Mouse (Mus musculus): ENCODE measurements around the gene Lgmn. TPM values are rescaled to one million over a fixed set of nuclear protein-coding genes. Genes with fewer than 3 reads are reported as not detected.

Lgmn gene
- polyA plus RNA-seq, 1 experiment from 2014 or later, result 65.4 TPM

GRCm38 (mm10) chr12:102424456-102424855, 15.2 kb downstream of the Lgmn start:
- H3K9me3 ChIP-seq (ENCODE audit: control insufficient read depth, low read length), result no peaks in the 10 kb centered on the region
- H3K4me1 ChIP-seq (replicated peaks; ENCODE audit: control insufficient read depth, insufficient read depth, low read length), result no peaks in the 10 kb centered on the region
- 95% methylated on average over 2 of the region's 2 CpGs for WGBS

DNA sequence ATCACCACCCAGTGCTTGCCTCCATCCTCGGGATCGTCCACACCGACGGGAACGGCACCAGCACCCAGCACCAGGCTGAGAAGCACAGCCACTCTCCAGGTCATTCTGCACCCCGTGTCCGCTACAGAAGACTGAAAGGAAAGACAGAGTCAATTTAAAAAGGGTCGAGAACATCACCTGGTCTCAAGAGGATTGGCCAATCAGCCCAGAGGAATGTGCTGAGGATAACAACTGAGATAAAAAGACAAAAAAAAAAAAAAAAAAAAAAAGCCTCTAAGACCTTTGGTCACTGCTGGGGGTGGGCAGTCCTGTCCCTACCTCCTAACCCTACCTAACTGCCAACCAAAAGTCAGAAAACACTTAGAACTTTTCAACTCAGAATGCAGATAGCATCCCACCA, 16.0 kb downstream of the Lgmn start:
- DNase-seq (ENCODE audit: low spot score), result no peak
- no peaks in the 10 kb centered on the region for H3K4me1 ChIP-seq (replicated peaks; ENCODE audit: control insufficient read depth, insufficient read depth, low read length)
- H3K4me2 ChIP-seq (replicated peaks; ENCODE audit: low read depth, low read length), result no peak overlapping the region
- H3K4me3 ChIP-seq (ENCODE audit: low read depth, low read length), result no peak overlapping the region
- no peaks in the 10 kb centered on the region for H3K36me3 ChIP-seq (ENCODE audit: control insufficient read depth, insufficient read depth, low read length)
- no peak overlapping the region for H3K27ac ChIP-seq (ENCODE audit: low read depth, low read length)
- 96% methylated on average over 8 of the region's 8 CpGs for WGBS
- H3K9me3 ChIP-seq (ENCODE audit: control insufficient read depth, low read length), result no peaks in the 10 kb centered on the region
- H3K9ac ChIP-seq (ENCODE audit: low read depth, low read length), result no peak overlapping the region
- no peak for ATAC-seq (ENCODE audit: low FRiP score)
- H3K27me3 ChIP-seq (ENCODE audit: control insufficient read depth, insufficient read depth, low read length), result no peaks in the 10 kb centered on the region

More at GRCm38 (mm10) chr12:102424456-102424855, 15.2 kb downstream of the Lgmn start:
- DNase-seq (ENCODE audit: low spot score), result no peak
- Histone ChIP-seq H3K36me3 (ENCODE audit: control insufficient read depth, insufficient read depth, low read length) (no peaks in the 10 kb centered on the region), H3K9ac (ENCODE audit: low read depth, low read length) (no peak overlapping the region), H3K27me3 (ENCODE audit: control insufficient read depth, insufficient read depth, low read length) (no peaks in the 10 kb centered on the region), H3K4me3 (ENCODE audit: low read depth, low read length) (no peak overlapping the region), H3K27ac (ENCODE audit: low read depth, low read length) (no peak overlapping the region), H3K4me2 (replicated peaks; ENCODE audit: low read depth, low read length) (no peak overlapping the region)
- ATAC-seq (ENCODE audit: low FRiP score), result no peak

GRCm38 (mm10) chr12:102422623-102423320, 16.8 kb downstream of the Lgmn start:
- H3K27ac ChIP-seq (ENCODE audit: low read depth, low read length), result no peak overlapping the region
- H3K9ac ChIP-seq (ENCODE audit: low read depth, low read length), result no peak overlapping the region
- no peak for DNase-seq (ENCODE audit: low spot score)
- H3K4me1 ChIP-seq (replicated peaks; ENCODE audit: control insufficient read depth, insufficient read depth, low read length), result no peaks in the 10 kb centered on the region
- H3K9me3 ChIP-seq (ENCODE audit: control insufficient read depth, low read length), result no peaks in the 10 kb centered on the region
- H3K36me3 ChIP-seq (ENCODE audit: control insufficient read depth, insufficient read depth, low read length), result no peaks in the 10 kb centered on the region
- ATAC-seq (ENCODE audit: low FRiP score), result no peak
- no peaks in the 10 kb centered on the region for H3K27me3 ChIP-seq (ENCODE audit: control insufficient read depth, insufficient read depth, low read length)
- no peak overlapping the region for H3K4me2 ChIP-seq (replicated peaks; ENCODE audit: low read depth, low read length)
- 92% methylated on average over 11 of the region's 11 CpGs for WGBS
- H3K4me3 ChIP-seq (ENCODE audit: low read depth, low read length), result no peak overlapping the region

DNA sequence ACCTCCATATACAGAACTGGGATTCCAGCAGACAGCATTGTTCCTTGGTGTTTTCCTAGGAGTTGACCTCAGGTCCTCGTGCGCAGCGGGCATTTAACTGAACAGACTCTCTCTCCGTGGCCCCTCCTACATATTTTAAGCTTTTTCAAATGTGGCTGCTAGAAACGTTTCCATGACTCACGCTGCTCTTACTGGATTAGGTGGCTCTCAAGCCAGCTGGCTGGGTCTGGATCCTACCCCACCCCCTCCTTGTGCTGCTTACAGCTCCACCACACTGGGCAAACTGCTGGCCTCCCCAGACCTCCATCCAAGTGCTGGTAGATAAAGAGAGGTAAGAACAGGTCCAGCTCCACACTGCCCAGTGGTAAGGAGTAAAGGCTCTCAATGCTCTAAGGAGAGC, 17.5 kb downstream of the Lgmn start:
- H3K4me3 ChIP-seq (ENCODE audit: low read depth, low read length), result no peak overlapping the region
- no peaks in the 10 kb centered on the region for H3K36me3 ChIP-seq (ENCODE audit: control insufficient read depth, insufficient read depth, low read length)
- 89% methylated on average over 6 of the region's 6 CpGs for WGBS
- no peak overlapping the region for H3K27ac ChIP-seq (ENCODE audit: low read depth, low read length)
- no peaks in the 10 kb centered on the region for H3K4me1 ChIP-seq (replicated peaks; ENCODE audit: control insufficient read depth, insufficient read depth, low read length)
- H3K9me3 ChIP-seq (ENCODE audit: control insufficient read depth, low read length), result no peaks in the 10 kb centered on the region
- no peak overlapping the region for H3K9ac ChIP-seq (ENCODE audit: low read depth, low read length)
- no peak for ATAC-seq (ENCODE audit: low FRiP score)
- H3K27me3 ChIP-seq (ENCODE audit: control insufficient read depth, insufficient read depth, low read length), result no peaks in the 10 kb centered on the region
- no peak overlapping the region for H3K4me2 ChIP-seq (replicated peaks; ENCODE audit: low read depth, low read length)
- DNase-seq (ENCODE audit: low spot score), result no peak

DNA sequence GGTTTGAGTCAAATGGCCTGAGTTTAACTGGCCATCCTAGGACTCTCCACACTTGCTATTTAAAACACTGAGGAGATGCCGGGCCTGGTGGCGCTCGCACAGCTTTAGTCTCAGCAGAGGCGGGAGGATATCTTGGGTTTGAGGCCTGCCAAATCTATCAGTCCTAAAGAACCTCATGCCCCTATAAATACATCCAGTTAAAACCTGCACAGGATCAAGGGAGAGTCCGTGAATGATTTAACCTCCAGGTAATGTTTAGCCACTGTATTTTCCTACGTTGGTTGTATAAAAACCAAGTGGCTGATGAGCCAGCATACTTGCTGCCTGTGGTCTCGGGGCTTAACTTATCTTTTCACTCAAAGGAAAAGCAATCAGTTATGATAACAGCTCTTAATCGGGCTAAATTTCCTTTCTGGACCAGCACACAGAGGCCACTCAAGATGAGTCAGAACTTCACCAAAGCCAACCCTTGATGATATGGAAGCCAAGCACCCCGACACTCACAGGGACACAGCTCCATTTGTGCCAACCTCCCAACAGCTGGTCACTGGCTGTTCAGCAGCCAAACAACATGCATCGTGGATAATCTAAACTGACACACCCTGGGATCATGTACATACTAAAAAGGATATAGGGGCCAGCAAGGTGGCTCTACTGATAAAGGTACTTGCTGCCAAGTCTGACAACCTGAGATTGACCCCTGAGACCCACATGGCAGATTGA, 19.3 kb downstream of the Lgmn start:
- H3K27ac ChIP-seq (ENCODE audit: low read depth, low read length), result no peak overlapping the region
- H3K36me3 ChIP-seq (ENCODE audit: control insufficient read depth, insufficient read depth, low read length), result no peaks in the 10 kb centered on the region
- no peaks in the 10 kb centered on the region for H3K4me1 ChIP-seq (replicated peaks; ENCODE audit: control insufficient read depth, insufficient read depth, low read length)
- DNase-seq (ENCODE audit: low spot score) (no peak), ATAC-seq (ENCODE audit: low FRiP score) (no peak)
- H3K9ac ChIP-seq (ENCODE audit: low read depth, low read length), result no peak overlapping the region
- no peaks in the 10 kb centered on the region for H3K9me3 ChIP-seq (ENCODE audit: control insufficient read depth, low read length)
- H3K4me3 ChIP-seq (ENCODE audit: low read depth, low read length), result no peak overlapping the region
- H3K27me3 ChIP-seq (ENCODE audit: control insufficient read depth, insufficient read depth, low read length), result no peaks in the 10 kb centered on the region
- WGBS, result 93% methylated on average over 10 of the region's 10 CpGs
- H3K4me2 ChIP-seq (replicated peaks; ENCODE audit: low read depth, low read length), result no peak overlapping the region

GRCm38 (mm10) chr12:102419544-102419943, 20.1 kb downstream of the Lgmn start:
- no peak for DNase-seq (ENCODE audit: low spot score)

DNA sequence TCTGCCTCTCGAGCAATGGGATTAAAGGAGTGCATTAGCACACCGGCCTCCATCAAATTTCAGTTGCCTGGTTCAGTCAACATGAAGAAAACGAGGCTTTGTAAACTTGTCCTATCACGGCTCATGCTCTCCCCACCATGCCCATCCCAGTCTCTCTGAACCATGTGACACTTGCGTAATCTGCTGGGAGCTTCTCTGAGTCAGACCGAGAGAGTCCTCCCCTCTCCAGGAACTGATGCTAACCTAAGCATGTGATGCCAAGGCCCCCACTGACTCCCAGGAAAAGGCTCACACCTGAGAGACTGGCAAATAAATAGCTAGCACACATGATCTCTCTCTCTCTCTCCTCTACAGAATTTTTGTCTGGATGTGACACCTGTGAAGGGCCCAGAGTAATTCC, 21.9 kb downstream of the Lgmn start:
- Histone ChIP-seq H3K4me3 (ENCODE audit: low read depth, low read length) (no peak overlapping the region), H3K4me2 (replicated peaks; ENCODE audit: low read depth, low read length) (no peak overlapping the region), H3K9ac (ENCODE audit: low read depth, low read length) (no peak overlapping the region), H3K27me3 (ENCODE audit: control insufficient read depth, insufficient read depth, low read length) (no peaks in the 10 kb centered on the region), H3K9me3 (ENCODE audit: control insufficient read depth, low read length) (no peaks in the 10 kb centered on the region), H3K4me1 (replicated peaks; ENCODE audit: control insufficient read depth, insufficient read depth, low read length) (no peaks in the 10 kb centered on the region), H3K27ac (ENCODE audit: low read depth, low read length) (no peak overlapping the region), H3K36me3 (ENCODE audit: control insufficient read depth, insufficient read depth, low read length) (no peaks in the 10 kb centered on the region)
- DNase-seq (ENCODE audit: low spot score) (no peak), ATAC-seq (ENCODE audit: low FRiP score) (no peak)
- 92% methylated on average over 6 of the region's 6 CpGs for WGBS

More at GRCm38 (mm10) chr12:102419544-102419943, 20.1 kb downstream of the Lgmn start:
- no peak overlapping the region for H3K4me2 ChIP-seq (replicated peaks; ENCODE audit: low read depth, low read length)
- no peaks in the 10 kb centered on the region for H3K27me3 ChIP-seq (ENCODE audit: control insufficient read depth, insufficient read depth, low read length)
- H3K4me1 ChIP-seq (replicated peaks; ENCODE audit: control insufficient read depth, insufficient read depth, low read length), result no peaks in the 10 kb centered on the region
- no peaks in the 10 kb centered on the region for H3K9me3 ChIP-seq (ENCODE audit: control insufficient read depth, low read length)
- H3K4me3 ChIP-seq (ENCODE audit: low read depth, low read length), result no peak overlapping the region
- H3K9ac ChIP-seq (ENCODE audit: low read depth, low read length), result 0 out of 2 replicates have a peak overlapping the region, but pooled peaks have one; percentile 7
- no peak for ATAC-seq (ENCODE audit: low FRiP score)
- 49% methylated on average over 3 of the region's 3 CpGs for WGBS
- H3K36me3 ChIP-seq (ENCODE audit: control insufficient read depth, insufficient read depth, low read length), result no peaks in the 10 kb centered on the region
- no peak overlapping the region for H3K27ac ChIP-seq (ENCODE audit: low read depth, low read length)

DNA sequence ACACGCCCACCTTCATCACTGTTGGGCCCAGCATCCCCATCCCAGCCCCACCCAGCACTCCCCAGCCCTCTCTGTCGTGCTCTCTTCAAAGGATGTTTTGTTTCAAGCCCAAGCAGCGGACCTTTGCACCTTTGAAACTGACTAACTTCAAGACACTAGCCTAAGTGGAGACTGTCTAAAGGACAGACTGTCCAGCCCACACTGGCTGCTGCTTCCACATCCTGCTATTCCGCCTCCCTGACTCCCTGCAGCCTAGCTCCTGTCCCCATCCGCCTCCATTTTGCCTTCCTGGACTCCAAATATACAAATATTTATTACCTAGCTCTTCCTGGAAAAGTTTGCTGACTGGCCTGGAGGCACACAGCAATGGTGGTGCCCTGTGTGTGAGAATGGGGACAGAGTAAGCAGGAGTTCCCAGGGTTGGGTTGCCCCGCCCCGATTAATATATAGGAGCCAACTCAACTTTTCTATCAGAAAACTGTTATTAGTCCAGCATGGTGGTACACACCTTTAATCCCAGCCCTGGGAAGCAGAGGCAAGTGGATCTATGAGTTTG, 22.6 kb downstream of the Lgmn start:
- ATAC-seq (ENCODE audit: low FRiP score) (no peak), DNase-seq (ENCODE audit: low spot score) (no peak)
- WGBS, result 65% methylated on average over 7 of the region's 7 CpGs
- H3K9ac ChIP-seq (ENCODE audit: low read depth, low read length), result no peak overlapping the region
- H3K9me3 ChIP-seq (ENCODE audit: control insufficient read depth, low read length), result no peaks in the 10 kb centered on the region
- no peaks in the 10 kb centered on the region for H3K36me3 ChIP-seq (ENCODE audit: control insufficient read depth, insufficient read depth, low read length)
- H3K4me1 ChIP-seq (replicated peaks; ENCODE audit: control insufficient read depth, insufficient read depth, low read length), result no peaks in the 10 kb centered on the region
- H3K27me3 ChIP-seq (ENCODE audit: control insufficient read depth, insufficient read depth, low read length), result no peaks in the 10 kb centered on the region
- no peak overlapping the region for H3K4me3 ChIP-seq (ENCODE audit: low read depth, low read length)
- no peak overlapping the region for H3K4me2 ChIP-seq (replicated peaks; ENCODE audit: low read depth, low read length)
- no peak overlapping the region for H3K27ac ChIP-seq (ENCODE audit: low read depth, low read length)

Measured in hindbrain, embryonic 11.5 days (tissue).